Mouse (Mus musculus): ENCODE measurements at regions not wholly inside any gene's neighbourhood (a gene's known extent, or its start where the extent isn't known, plus 50 kb on each side); places are given as distances from the start of the nearest gene placed in this dataset.

- no peak overlapping the region for H3K4me2 ChIP-seq (ENCODE audit: low read depth, severe bottlenecking)
- no peaks in the 10 kb centered on the region for H3K27me3 ChIP-seq (ENCODE audit: control insufficient read depth, insufficient read depth, low read length)
- H3K36me3 ChIP-seq (ENCODE audit: control insufficient read depth, insufficient read depth, low read length), result no peaks in the 10 kb centered on the region
- H3K9ac ChIP-seq (ENCODE audit: low read length), result no peak overlapping the region
- no peaks in the 10 kb centered on the region for H3K9me3 ChIP-seq (ENCODE audit: control insufficient read depth, low read length)
- no peak overlapping the region for H3K4me3 ChIP-seq (ENCODE audit: low read depth, low read length)
- 66% methylated on average over 2 of the region's 2 CpGs for WGBS
- H3K27ac ChIP-seq (replicated peaks; ENCODE audit: low read depth, low read length), result no peak overlapping the region
- no peak for ATAC-seq (ENCODE audit: insufficient number of reproducible peaks, low FRiP score, low TSS enrichment, low read depth)
- no peaks in the 10 kb centered on the region for H3K4me1 ChIP-seq (ENCODE audit: control insufficient read depth, insufficient read depth, low read length)
- DNase-seq (ENCODE audit: low spot score), result no peak
These were observed 167.4 kb downstream of the Pax1 start for GRCm38 (mm10) chr2:147529161-147529560.

- H3K27ac ChIP-seq (replicated peaks; ENCODE audit: low read depth, low read length), result no peak overlapping the region
- H3K9ac ChIP-seq (ENCODE audit: low read length), result no peak overlapping the region
- H3K9me3 ChIP-seq (ENCODE audit: control insufficient read depth, low read length), result no peaks in the 10 kb centered on the region
- H3K4me2 ChIP-seq (ENCODE audit: low read depth, severe bottlenecking), result no peak overlapping the region
- no peaks in the 10 kb centered on the region for H3K27me3 ChIP-seq (ENCODE audit: control insufficient read depth, insufficient read depth, low read length)
- WGBS, result 85% methylated on average over 3 of the region's 3 CpGs
- H3K4me1 ChIP-seq (ENCODE audit: control insufficient read depth, insufficient read depth, low read length), result no peaks in the 10 kb centered on the region
- no peak for DNase-seq (ENCODE audit: low spot score)
- ATAC-seq (ENCODE audit: insufficient number of reproducible peaks, low FRiP score, low TSS enrichment, low read depth), result no peak
- no peak overlapping the region for H3K4me3 ChIP-seq (ENCODE audit: low read depth, low read length)
- no peaks in the 10 kb centered on the region for H3K36me3 ChIP-seq (ENCODE audit: control insufficient read depth, insufficient read depth, low read length)
These were observed 153.7 kb downstream of the Pax1 start for GRCm38 (mm10) chr2:147515436-147515835.

GRCm38 (mm10) chr2:147514748-147515147, 153.0 kb downstream of the Pax1 start:
- H3K4me1 ChIP-seq (ENCODE audit: control insufficient read depth, insufficient read depth, low read length), result no peaks in the 10 kb centered on the region
- no peaks in the 10 kb centered on the region for H3K27me3 ChIP-seq (ENCODE audit: control insufficient read depth, insufficient read depth, low read length)
- H3K9me3 ChIP-seq (ENCODE audit: control insufficient read depth, low read length), result no peaks in the 10 kb centered on the region
- H3K36me3 ChIP-seq (ENCODE audit: control insufficient read depth, insufficient read depth, low read length), result no peaks in the 10 kb centered on the region
- ATAC-seq (ENCODE audit: insufficient number of reproducible peaks, low FRiP score, low TSS enrichment, low read depth) (peak; percentile 75), DNase-seq (ENCODE audit: low spot score) (peak; percentile 23)
- H3K9ac ChIP-seq (ENCODE audit: low read length), result no peak overlapping the region
- H3K27ac ChIP-seq (replicated peaks; ENCODE audit: low read depth, low read length), result no peak overlapping the region
- no peak overlapping the region for H3K4me3 ChIP-seq (ENCODE audit: low read depth, low read length)
- 46% methylated on average over 3 of the region's 3 CpGs for WGBS
- no peak overlapping the region for H3K4me2 ChIP-seq (ENCODE audit: low read depth, severe bottlenecking)

- 82% methylated on average over 4 of the region's 4 CpGs for WGBS
- Histone ChIP-seq H3K36me3 (ENCODE audit: control insufficient read depth, insufficient read depth, low read length) (no peaks in the 10 kb centered on the region), H3K4me2 (ENCODE audit: low read depth, severe bottlenecking) (no peak overlapping the region), H3K4me1 (ENCODE audit: control insufficient read depth, insufficient read depth, low read length) (no peaks in the 10 kb centered on the region), H3K27ac (replicated peaks; ENCODE audit: low read depth, low read length) (no peak overlapping the region), H3K9ac (ENCODE audit: low read length) (no peak overlapping the region), H3K27me3 (ENCODE audit: control insufficient read depth, insufficient read depth, low read length) (no peaks in the 10 kb centered on the region), H3K9me3 (ENCODE audit: control insufficient read depth, low read length) (no peaks in the 10 kb centered on the region), H3K4me3 (ENCODE audit: low read depth, low read length) (no peak overlapping the region)
- DNase-seq (ENCODE audit: low spot score) (no peak), ATAC-seq (ENCODE audit: insufficient number of reproducible peaks, low FRiP score, low TSS enrichment, low read depth) (no peak)
These were observed 142.2 kb downstream of the Pax1 start for GRCm38 (mm10) chr2:147503962-147504361.

GRCm38 (mm10) chr2:147498731-147499130, 137.0 kb downstream of the Pax1 start:
- 88% methylated on average over 1 of the region's 1 CpGs for WGBS
- DNase-seq (ENCODE audit: low spot score) (no peak), ATAC-seq (ENCODE audit: insufficient number of reproducible peaks, low FRiP score, low TSS enrichment, low read depth) (no peak)
- H3K27me3 ChIP-seq (ENCODE audit: control insufficient read depth, insufficient read depth, low read length), result no peaks in the 10 kb centered on the region
- no peak overlapping the region for H3K4me3 ChIP-seq (ENCODE audit: low read depth, low read length)
- H3K4me1 ChIP-seq (ENCODE audit: control insufficient read depth, insufficient read depth, low read length), result no peaks in the 10 kb centered on the region
- H3K9me3 ChIP-seq (ENCODE audit: control insufficient read depth, low read length), result no peaks in the 10 kb centered on the region
- H3K9ac ChIP-seq (ENCODE audit: low read length), result no peak overlapping the region
- H3K27ac ChIP-seq (replicated peaks; ENCODE audit: low read depth, low read length), result no peak overlapping the region
- no peak overlapping the region for H3K4me2 ChIP-seq (ENCODE audit: low read depth, severe bottlenecking)
- no peaks in the 10 kb centered on the region for H3K36me3 ChIP-seq (ENCODE audit: control insufficient read depth, insufficient read depth, low read length)

- no peak overlapping the region for H3K27ac ChIP-seq (replicated peaks; ENCODE audit: low read depth, low read length)
- H3K36me3 ChIP-seq (ENCODE audit: control insufficient read depth, insufficient read depth, low read length), result no peaks in the 10 kb centered on the region
- no peaks in the 10 kb centered on the region for H3K27me3 ChIP-seq (ENCODE audit: control insufficient read depth, insufficient read depth, low read length)
- H3K4me2 ChIP-seq (ENCODE audit: low read depth, severe bottlenecking), result no peak overlapping the region
- no peak overlapping the region for H3K4me3 ChIP-seq (ENCODE audit: low read depth, low read length)
- no peak overlapping the region for H3K9ac ChIP-seq (ENCODE audit: low read length)
- H3K9me3 ChIP-seq (ENCODE audit: control insufficient read depth, low read length), result no peaks in the 10 kb centered on the region
- H3K4me1 ChIP-seq (ENCODE audit: control insufficient read depth, insufficient read depth, low read length), result no peaks in the 10 kb centered on the region
- WGBS, result 73% methylated on average over 5 of the region's 5 CpGs
- ATAC-seq (ENCODE audit: insufficient number of reproducible peaks, low FRiP score, low TSS enrichment, low read depth) (no peak), DNase-seq (ENCODE audit: low spot score) (no peak)
These were observed 94.2 kb downstream of the Pax1 start for GRCm38 (mm10) chr2:147455932-147456331.

- Histone ChIP-seq H3K9ac (ENCODE audit: low read length) (no peak overlapping the region), H3K36me3 (ENCODE audit: control insufficient read depth, insufficient read depth, low read length) (no peaks in the 10 kb centered on the region), H3K27ac (replicated peaks; ENCODE audit: low read depth, low read length) (no peak overlapping the region), H3K27me3 (ENCODE audit: control insufficient read depth, insufficient read depth, low read length) (no peaks in the 10 kb centered on the region), H3K4me1 (ENCODE audit: control insufficient read depth, insufficient read depth, low read length) (no peaks in the 10 kb centered on the region), H3K4me3 (ENCODE audit: low read depth, low read length) (no peak overlapping the region), H3K4me2 (ENCODE audit: low read depth, severe bottlenecking) (no peak overlapping the region), H3K9me3 (ENCODE audit: control insufficient read depth, low read length) (no peaks in the 10 kb centered on the region)
- ATAC-seq (ENCODE audit: insufficient number of reproducible peaks, low FRiP score, low TSS enrichment, low read depth) (no peak), DNase-seq (ENCODE audit: low spot score) (no peak)
- 74% methylated on average over 18 of the region's 18 CpGs for WGBS
These were observed 92.9 kb downstream of the Pax1 start for GRCm38 (mm10) chr2:147454362-147455257.

Measured in limb, embryonic 11.5 days (tissue).